Mouse (Mus musculus) kidney, postnatal 0 days (tissue): ENCODE data around the gene Igsf6. TPM values are rescaled to one million over a fixed set of nuclear protein-coding genes. Genes with fewer than 3 reads are reported as not detected.

ENCODE experiments used
- ATAC-seq: fragments of 200-750 bp; cut with Nextera tagmentation; replicated peaks from 2 replicates; pipeline ENCODE4 v1.8.0; 2017; ENCODE audit warnings: low read depth, moderate number of reproducible peaks, moderate TSS enrichment, moderate library complexity; ENCODE audit not compliant: low FRiP score
- DNase-seq: peaks from one replicate; pipeline ENCODE4 v3.0.0-alpha.2; 2016; ENCODE audit warnings: low spot score
- H3K27ac ChIP-seq: fragments of 300-500 bp; sonication (generic); 2 replicates; pipeline ENCODE4 v1.5.1; 2014; ENCODE audit warnings: mild to moderate bottlenecking
- H3K27me3 ChIP-seq: fragments of 300-500 bp; sonication (generic); 2 replicates; pipeline ENCODE4 v1.6.1; 2014; ENCODE audit warnings: low read length, mixed read lengths; ENCODE audit not compliant: insufficient read depth
- H3K36me3 ChIP-seq: fragments of 300-500 bp; sonication (generic); 2 replicates; pipeline ENCODE4 v1.6.1; 2014; ENCODE audit warnings: low read length, mixed read lengths; ENCODE audit not compliant: insufficient read depth
- H3K4me1 ChIP-seq: fragments of 300-500 bp; sonication (generic); replicated peaks from 2 replicates; pipeline ENCODE4 v1.6.1; 2014; ENCODE audit warnings: antibody characterized with exemption, low read length, mixed read lengths; ENCODE audit not compliant: insufficient read depth
- H3K4me2 ChIP-seq: fragments of 300-500 bp; sonication (generic); 2 replicates; pipeline ENCODE4 v1.6.1; 2014; ENCODE audit warnings: mild to moderate bottlenecking, low read length, moderate library complexity, mixed read lengths
- H3K4me3 ChIP-seq: fragments of 300-500 bp; sonication (generic); replicated peaks from 2 replicates; pipeline ENCODE4 v1.5.1; 2014; ENCODE audit warnings: low read depth, low read length
- H3K9ac ChIP-seq: fragments of 300-500 bp; sonication (generic); 2 replicates; pipeline ENCODE4 v1.6.1; 2014; ENCODE audit warnings: low read depth, low read length
- H3K9me3 ChIP-seq: fragments of 300-500 bp; sonication (generic); replicated peaks from 2 replicates; pipeline ENCODE4 v1.6.1; 2016; ENCODE audit warnings: low read length, inconsistent platforms, mixed read lengths
- CTCF ChIP-seq: IDR thresholded peaks from 2 replicates; pipeline ENCODE4 v1.5.1; 2016; ENCODE audit warnings: antibody characterized with exemption, low read depth, mild to moderate bottlenecking, moderate library complexity
- WGBS: fragments of 180-500 bp; shearing (Covaris S2); extraction: QIAGEN DNeasy Blood & Tissue Kit; methylation state at CpG from one replicate; pipeline ENCODE4 v1.1.7; 2014; 5-methylcytosine and 5-hydroxymethylcytosine counted together
- polyA plus RNA-seq: library from polyadenylated mRNA; unstranded; fragments of >200 nt; fragmentation: Nextera tagmentation; extraction: Ambion mirVana; gene quantifications from 2 replicates; pipeline ENCODE4 v1.2.1, GENCODE M21; 2015

Gene Igsf6
- polyA plus RNA-seq, 1 experiment from 2014 or later, result 1.1 TPM

DNA sequence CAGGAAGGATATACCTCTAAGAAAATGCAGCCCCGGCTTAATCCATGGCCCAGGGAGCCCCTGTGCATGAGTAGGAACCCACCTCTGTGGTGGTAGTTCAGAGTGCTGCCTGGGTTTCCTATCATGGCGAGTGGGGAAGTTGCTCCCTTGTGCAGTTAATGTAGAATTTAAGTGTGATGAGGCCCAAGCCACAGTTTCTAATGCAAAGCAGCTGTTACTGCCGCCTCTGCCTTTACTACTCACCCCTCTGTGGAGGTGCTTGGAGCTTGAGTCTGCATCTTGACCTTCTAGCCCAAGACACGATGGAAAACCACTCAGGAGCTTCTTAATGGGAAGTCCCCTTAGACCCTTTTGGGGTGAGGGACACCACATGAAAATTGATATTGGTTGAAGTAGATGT, 3.1 kb downstream of the Igsf6 start:
- 0 out of 2 replicates have a peak, but pooled peaks cover 11% of the 10 kb centered on the region for H3K36me3 ChIP-seq
- H3K4me1 ChIP-seq, result no peaks in the 10 kb centered on the region
- ATAC-seq (no peak), DNase-seq (no peak)
- H3K4me3 ChIP-seq, result no peak overlapping the region
- H3K4me2 ChIP-seq, result no peak overlapping the region
- no peak for TF ChIP-seq CTCF
- no peak overlapping the region for H3K27ac ChIP-seq
- 84% methylated on average over 4 of the region's 4 CpGs for WGBS
- H3K9me3 ChIP-seq, result no peaks in the 10 kb centered on the region
- no peak overlapping the region for H3K9ac ChIP-seq
- H3K27me3 ChIP-seq, result no peaks in the 10 kb centered on the region

DNA sequence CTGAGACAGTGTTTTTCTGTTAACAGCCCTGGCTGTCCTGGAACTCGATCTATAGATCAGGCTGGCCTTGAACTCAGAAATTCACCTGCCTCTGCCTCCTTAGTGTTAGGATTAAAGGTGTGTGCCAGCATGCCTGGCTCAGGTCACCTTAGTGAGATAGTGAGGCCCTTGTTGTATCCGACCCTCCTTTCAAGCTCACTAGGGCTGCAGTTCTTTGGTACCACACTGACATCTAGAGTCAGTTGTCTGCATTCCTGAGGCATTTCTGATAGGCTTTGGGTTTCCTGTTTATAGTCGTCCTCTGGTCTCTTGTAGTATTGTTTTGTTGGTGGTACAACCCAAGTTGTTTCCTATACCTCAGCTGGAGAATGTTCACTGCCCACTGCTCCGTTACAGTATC, 10.1 kb downstream of the Igsf6 start:
- 51% methylated on average over 4 of the region's 4 CpGs for WGBS

DNA sequence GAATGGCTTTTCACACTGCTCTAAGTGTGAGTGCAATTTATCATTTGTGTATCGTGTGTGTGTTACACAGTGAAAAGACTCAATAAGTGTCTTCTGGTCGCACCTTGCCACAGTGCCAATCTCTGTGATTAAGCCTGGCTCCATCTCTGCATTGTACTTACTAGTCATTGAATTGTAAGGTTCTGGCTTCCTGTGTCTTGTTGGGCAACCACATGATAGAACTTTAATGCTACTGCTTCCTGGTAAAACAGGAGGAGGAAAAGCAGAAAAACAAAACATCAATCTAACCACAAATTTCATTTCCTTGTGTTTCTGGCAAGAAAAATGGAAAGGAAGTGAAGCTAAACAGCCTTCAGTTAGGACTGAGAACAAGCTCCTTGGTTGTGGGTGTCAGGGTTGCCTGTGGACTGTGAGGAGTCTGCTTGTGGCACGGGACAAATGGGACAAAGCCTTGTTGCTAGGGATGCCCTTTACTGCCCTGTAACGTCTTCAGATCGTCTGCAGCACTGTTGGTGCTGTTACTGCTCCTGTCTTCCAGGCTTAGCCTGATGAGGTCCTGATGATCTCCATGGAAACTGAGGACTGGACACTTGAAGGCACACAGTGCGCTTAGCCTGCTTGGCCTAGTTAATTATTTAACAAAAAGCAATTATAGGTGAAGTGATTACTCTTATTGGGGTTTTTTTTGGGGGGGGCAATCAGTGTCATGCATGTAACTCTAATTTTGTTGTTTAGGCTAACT, 14.7 kb downstream of the Igsf6 start:
- Histone ChIP-seq H3K27me3 (no peaks in the 10 kb centered on the region), H3K9me3 (no peaks in the 10 kb centered on the region), H3K27ac (no peak overlapping the region; the same call in 1 of the 2 replicates), H3K9ac (no peak overlapping the region), H3K4me2 (no peak overlapping the region), H3K4me3 (no peak overlapping the region), H3K36me3 (peaks cover 14% of the 10 kb centered on the region; the same call in 1 of the 2 replicates), H3K4me1 (peaks cover 13% of the 10 kb centered on the region; the same call in 1 of the 2 replicates)
- 41% methylated on average over 6 of the region's 6 CpGs for WGBS
- ATAC-seq (peak; percentile 40; the same call in 1 of the 2 replicates), DNase-seq (no peak)
- no peak for TF ChIP-seq CTCF

More for the DNA sequence above, 10.1 kb downstream of the Igsf6 start:
- DNase-seq (peak; percentile 62), ATAC-seq (peak; percentile 52; the same call in 1 of the 2 replicates)
- Histone ChIP-seq H3K4me1 (peaks cover 3% of the 10 kb centered on the region; the same call in 1 of the 2 replicates), H3K4me3 (no peak overlapping the region), H3K9ac (no peak overlapping the region), H3K36me3 (peaks cover 6% of the 10 kb centered on the region; the same call in 1 of the 2 replicates), H3K9me3 (no peaks in the 10 kb centered on the region), H3K27me3 (no peaks in the 10 kb centered on the region), H3K27ac (no peak overlapping the region), H3K4me2 (no peak overlapping the region)
- peak; percentile 74 for TF ChIP-seq CTCF

DNA sequence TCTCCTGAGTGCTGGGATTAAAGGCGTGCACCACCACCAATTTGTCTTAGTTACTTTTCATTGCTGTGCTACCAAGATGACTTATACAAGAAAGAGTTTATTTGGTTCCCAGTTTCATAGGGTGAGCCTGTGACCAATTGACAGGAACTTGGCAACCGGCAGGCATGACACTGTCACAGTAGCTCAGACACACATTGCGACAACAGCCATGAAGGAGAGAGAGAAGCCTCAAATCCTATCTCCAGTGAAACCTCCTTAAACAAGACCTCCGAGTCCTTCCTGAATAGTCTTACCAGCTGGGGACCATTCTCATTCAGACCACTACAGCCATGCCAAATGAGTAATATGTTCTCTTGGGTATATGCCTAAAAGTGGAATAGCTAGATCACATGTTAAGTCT, 21.3 kb downstream of the Igsf6 start:
- Histone ChIP-seq H3K36me3 (0 out of 2 replicates have a peak, but pooled peaks cover 29% of the 10 kb centered on the region), H3K9me3 (no peaks in the 10 kb centered on the region), H3K9ac (no peak overlapping the region), H3K4me3 (no peak overlapping the region), H3K4me1 (no peaks in the 10 kb centered on the region), H3K27me3 (no peaks in the 10 kb centered on the region), H3K4me2 (no peak overlapping the region), H3K27ac (no peak overlapping the region)
- DNase-seq (no peak), ATAC-seq (no peak)
- 81% methylated on average over 4 of the region's 4 CpGs for WGBS
- no peak for TF ChIP-seq CTCF

DNA sequence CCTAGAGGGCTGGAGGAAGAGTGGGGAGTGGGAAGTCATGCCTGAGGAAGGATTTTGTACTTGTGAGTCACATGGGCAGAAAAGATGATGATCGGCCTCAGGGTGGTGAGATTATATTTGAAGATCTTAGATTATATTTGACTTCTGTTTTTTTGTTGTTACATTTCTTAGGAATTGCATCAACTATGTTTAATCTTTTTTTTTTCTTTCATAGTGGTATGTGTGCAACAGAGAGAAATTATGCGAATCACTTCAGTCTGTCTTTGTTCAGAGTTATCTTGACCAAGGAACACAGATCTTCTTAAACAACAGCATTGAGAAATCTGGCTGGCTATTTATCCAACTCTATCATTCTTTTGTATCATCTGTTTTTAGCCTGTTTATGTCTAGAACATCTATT, 26.7 kb downstream of the Igsf6 start:
- no peak for ATAC-seq
- no peak overlapping the region for H3K4me3 ChIP-seq
- H3K4me2 ChIP-seq, result no peak overlapping the region
- 0 out of 2 replicates have a peak, but pooled peaks cover 10% of the 10 kb centered on the region for H3K36me3 ChIP-seq
- H3K9me3 ChIP-seq, result no peaks in the 10 kb centered on the region
- no peaks in the 10 kb centered on the region for H3K27me3 ChIP-seq
- no peak overlapping the region for H3K9ac ChIP-seq
- no peak for DNase-seq
- TF ChIP-seq CTCF, result no peak
- no peak overlapping the region for H3K27ac ChIP-seq
- 92% methylated on average over 2 of the region's 2 CpGs for WGBS
- H3K4me1 ChIP-seq, result 0 out of 2 replicates have a peak, but pooled peaks cover 13% of the 10 kb centered on the region

DNA sequence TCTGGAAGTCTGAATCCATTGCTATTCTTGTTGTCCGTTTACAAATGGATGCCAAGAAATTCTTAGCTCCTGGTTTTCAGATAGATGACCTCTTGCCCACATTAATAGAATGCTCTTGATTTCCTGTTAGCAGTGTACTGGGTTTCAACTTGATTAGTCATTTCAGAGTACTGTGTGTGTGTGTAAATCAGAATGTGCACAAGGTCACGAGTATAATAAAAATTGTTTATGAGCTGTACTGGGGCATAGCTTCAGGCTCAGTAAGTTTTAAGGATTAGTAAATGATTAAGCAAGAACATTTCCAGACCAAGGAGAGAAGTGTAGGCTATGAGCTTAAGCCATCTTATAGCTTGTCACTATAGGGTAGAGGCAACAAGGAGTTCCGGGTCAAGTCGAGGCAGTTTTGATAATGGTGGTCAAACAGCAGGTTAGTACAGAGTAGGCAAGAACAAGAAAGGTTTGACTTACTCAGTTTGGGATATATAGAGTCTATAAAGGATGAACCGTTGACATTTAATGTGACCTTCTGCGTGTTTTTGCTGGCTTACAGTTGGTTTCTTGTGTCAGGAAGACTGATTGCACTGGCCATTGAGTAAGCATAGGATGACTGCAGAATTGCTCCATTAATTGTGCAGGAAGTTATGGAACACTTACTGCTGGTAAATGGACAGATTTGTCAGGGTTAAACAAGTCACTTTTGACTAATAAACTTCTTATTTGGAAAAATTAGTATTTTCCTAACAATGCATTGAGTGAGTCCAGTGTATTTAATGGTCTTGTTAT, 28.5 kb downstream of the Igsf6 start:
- DNase-seq (peak; percentile 82), ATAC-seq (peak; percentile 80)
- no peaks in the 10 kb centered on the region for H3K9me3 ChIP-seq
- H3K9ac ChIP-seq, result no peak overlapping the region
- 0 out of 2 replicates have a peak overlapping the region, but pooled peaks have one; percentile 8 for H3K4me2 ChIP-seq
- 0 out of 2 replicates have a peak, but pooled peaks cover 16% of the 10 kb centered on the region for H3K4me1 ChIP-seq
- 41% methylated on average over 6 of the region's 6 CpGs for WGBS
- no peaks in the 10 kb centered on the region for H3K27me3 ChIP-seq
- peak overlapping the region; percentile 63 for H3K27ac ChIP-seq
- H3K36me3 ChIP-seq, result 0 out of 2 replicates have a peak, but pooled peaks cover 6% of the 10 kb centered on the region
- no peak overlapping the region for H3K4me3 ChIP-seq
- no peak for TF ChIP-seq CTCF
